Mouse (Mus musculus): ENCODE data around the gene 4930402F06Rik.

DNA sequence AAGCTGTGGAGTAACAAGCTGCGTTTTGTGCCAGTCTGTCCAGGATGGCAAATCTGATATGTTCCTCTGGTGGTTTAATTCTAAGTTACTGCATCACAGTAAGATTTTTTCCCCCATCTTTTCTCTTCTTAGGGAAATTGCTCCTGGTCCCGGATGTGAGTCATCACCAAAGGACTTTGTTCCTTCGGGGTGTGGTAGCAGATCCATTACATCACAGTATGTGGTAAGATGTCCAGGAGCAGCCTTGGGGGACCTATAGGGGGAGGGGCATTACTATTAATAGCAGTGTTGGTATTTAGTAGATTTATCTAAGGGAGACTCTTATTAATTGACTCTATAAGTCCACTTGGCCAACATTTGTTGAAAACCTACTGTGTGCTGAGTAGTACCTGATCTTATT, 54.4 kb downstream of the 4930402F06Rik start:
- TF ChIP-seq CTCF (IDR thresholded peaks at IDR 0.05; ENCODE audit: low read depth, low read length) (no peak), POLR2A (IDR thresholded peaks at IDR 0.05; ENCODE audit: insufficient read depth, low read length) (no peak)

All from ES-Bruce4 (cell line).